8 mouse cellular contexts compared by ENCODE assay signal in the genomic region with DNA sequence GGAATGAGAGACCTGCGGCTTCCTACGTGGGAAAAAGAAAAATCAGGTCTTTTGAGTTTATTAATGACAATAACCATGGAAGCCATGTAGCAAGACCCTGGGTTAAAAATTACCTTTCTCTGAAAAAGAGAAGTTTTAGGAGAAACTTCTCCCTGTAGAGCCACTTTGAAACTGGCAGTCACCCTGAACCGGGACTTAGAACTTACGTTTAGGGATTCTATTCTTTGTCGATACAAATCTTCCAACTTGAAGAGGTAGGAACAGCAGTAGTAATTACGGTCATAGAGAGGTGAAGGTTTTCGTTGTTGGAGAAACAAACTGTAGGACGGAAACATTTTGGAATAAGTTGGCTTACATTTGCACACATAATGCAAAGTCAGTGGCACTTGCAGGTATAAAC. TPM values are rescaled to one million over a fixed set of nuclear protein-coding genes. Genes with fewer than 3 reads are reported as not detected.
DNase-seq lines count a peak whose midpoint lies in the region; ATAC-seq and TF ChIP-seq lines count a peak whose summit lies in the region.

No protein-coding gene starts in this region.

- peak overlapping the region; percentile 99 for H3K9ac ChIP-seq in heart, embryonic 11.5 days (ENCODE audit: low read depth, low read length)
- H3K9ac ChIP-seq in forebrain, embryonic 14.5 days (ENCODE audit: low read length) = peak overlapping the region; percentile 72
- peak overlapping the region; percentile 98 for H3K9ac ChIP-seq in liver, postnatal 0 days (replicated peaks)

- TF ChIP-seq EP300 in liver, postnatal 0 days (IDR thresholded peaks at IDR 0.05; ENCODE audit: low read depth) = no peak

- 6% methylated on average over 8 of the region's 8 CpGs for WGBS in heart, embryonic 11.5 days (ENCODE audit: insufficient replicate concordance)
- 7% methylated on average over 8 of the region's 8 CpGs for WGBS in forebrain, embryonic 14.5 days
- 4% methylated on average over 8 of the region's 8 CpGs for WGBS in liver, postnatal 0 days (ENCODE audit: insufficient replicate concordance)

- no peaks in the 10 kb centered on the region for H3K9me3 ChIP-seq in heart, embryonic 11.5 days (replicated peaks; ENCODE audit: control insufficient read depth, low read length)
- H3K9me3 ChIP-seq in E14TG2a.4 (ENCODE audit: low read length) = no peaks in the 10 kb centered on the region
- H3K9me3 ChIP-seq in forebrain, embryonic 14.5 days (replicated peaks; ENCODE audit: control insufficient read depth, low read length) = no peaks in the 10 kb centered on the region
- no peaks in the 10 kb centered on the region for H3K9me3 ChIP-seq in liver, postnatal 0 days (ENCODE audit: low read length)

- H3K27me3 ChIP-seq in heart, embryonic 11.5 days (ENCODE audit: control insufficient read depth, insufficient read depth, low read length) = no peaks in the 10 kb centered on the region
- H3K27me3 ChIP-seq in E14TG2a.4 (ENCODE audit: insufficient read depth, low read length) = no peaks in the 10 kb centered on the region
- H3K27me3 ChIP-seq in forebrain, embryonic 14.5 days (replicated peaks; ENCODE audit: control insufficient read depth, insufficient read depth, low read length) = no peaks in the 10 kb centered on the region
- H3K27me3 ChIP-seq in liver, postnatal 0 days (ENCODE audit: insufficient read depth, low read length) = no peaks in the 10 kb centered on the region

- H3K4me3 ChIP-seq in heart, embryonic 11.5 days (ENCODE audit: low read depth, low read length) = peak overlapping the region; percentile 89
- peak overlapping the region; percentile 98 for H3K4me3 ChIP-seq in E14TG2a.4 (replicated peaks; ENCODE audit: low read length)
- peak overlapping the region; percentile 78 for H3K4me3 ChIP-seq in forebrain, embryonic 14.5 days (ENCODE audit: low read depth, low read length)
- H3K4me3 ChIP-seq in liver, postnatal 0 days (ENCODE audit: low read depth, low read length) = peak overlapping the region; percentile 87

- intact Hi-C loops in left cerebral cortex, postnatal 10 days (cut with DNase I) = no loop called here

- H3K36me3 ChIP-seq in heart, embryonic 11.5 days (ENCODE audit: control insufficient read depth, insufficient read depth, low read length) = peaks cover 6% of the 10 kb centered on the region; the same call in 1 of the 2 replicates
- H3K36me3 ChIP-seq in E14TG2a.4 (ENCODE audit: insufficient read depth, low read length) = peaks cover 45% of the 10 kb centered on the region
- H3K36me3 ChIP-seq in forebrain, embryonic 14.5 days (ENCODE audit: control insufficient read depth, insufficient read depth, low read length) = peaks cover 35% of the 10 kb centered on the region
- H3K36me3 ChIP-seq in liver, postnatal 0 days (replicated peaks; ENCODE audit: insufficient read depth, low read length) = peaks cover 30% of the 10 kb centered on the region

- TF ChIP-seq CTCF in E14TG2a.4 (conservative IDR thresholded peaks at IDR 0.05; ENCODE audit: low read length) = no peak
- no peak for TF ChIP-seq CTCF in liver, postnatal 0 days (IDR thresholded peaks at IDR 0.05; ENCODE audit: low read depth)

- DNase-seq in heart, adult 8-10 months (ENCODE audit: low spot score) = no peak
- no peak for DNase-seq in forebrain, embryonic 14.5 days (ENCODE audit: low spot score)
- no peak for DNase-seq in liver, postnatal 0 days
- no peak for DNase-seq in layer of hippocampus, adult 9-11 months
- DNase-seq in left cerebral cortex, postnatal 10 days (ENCODE audit: extremely low spot score in 1 of 2, low spot score in 2 of 2) = no peak
- DNase-seq in gastrocnemius, adult 18-20 months (ENCODE audit: low spot score) = no peak

- peak overlapping the region; percentile 98 for H3K27ac ChIP-seq in heart, embryonic 11.5 days (ENCODE audit: low read depth, low read length)
- H3K27ac ChIP-seq in forebrain, embryonic 14.5 days (ENCODE audit: low read depth, low read length) = 0 out of 2 replicates have a peak overlapping the region, but pooled peaks have one; percentile 39
- peak overlapping the region; percentile 99 for H3K27ac ChIP-seq in liver, postnatal 0 days (ENCODE audit: low read depth)

- ATAC-seq in heart, embryonic 11.5 days (replicated peaks; ENCODE audit: insufficient number of reproducible peaks, low FRiP score, low TSS enrichment) = no peak
- no peak for ATAC-seq in forebrain, embryonic 14.5 days
- ATAC-seq in liver, postnatal 0 days = no peak

- peaks cover 17% of the 10 kb centered on the region for H3K4me1 ChIP-seq in heart, embryonic 11.5 days (ENCODE audit: control insufficient read depth, insufficient read depth, low read length)
- H3K4me1 ChIP-seq in E14TG2a.4 (replicated peaks; ENCODE audit: low read depth, low read length) = peaks cover 28% of the 10 kb centered on the region
- H3K4me1 ChIP-seq in forebrain, embryonic 14.5 days (ENCODE audit: control insufficient read depth, insufficient read depth, low read length) = peaks cover 17% of the 10 kb centered on the region
- H3K4me1 ChIP-seq in liver, postnatal 0 days (ENCODE audit: insufficient read depth) = peaks cover 14% of the 10 kb centered on the region

- peak overlapping the region; percentile 76 for H3K4me2 ChIP-seq in heart, embryonic 11.5 days
- peak overlapping the region; percentile 68 for H3K4me2 ChIP-seq in forebrain, embryonic 14.5 days (ENCODE audit: low read length)
- peak overlapping the region; percentile 82 for H3K4me2 ChIP-seq in liver, postnatal 0 days (ENCODE audit: low read depth, low read length)

RNA-seq across cellular contexts. Expression of a gene that starts 0.5 kb away (rescaled TPM):
- polyA plus RNA-seq in heart, embryonic 11.5 days (2014; fragmentation: Nextera tagmentation; extraction: Ambion mirVana) = 72.1 and 96.8 TPM in 2 replicates
- total RNA-seq in heart, adult 8-10 months (2022) = 10 to 100 TPM; 63.8 to 81.1 (median 74.3) TPM
- 121 and 140 TPM in 2 replicates for polyA plus RNA-seq in forebrain, embryonic 14.5 days (2014; fragmentation: Nextera tagmentation; extraction: Ambion mirVana)
- polyA plus RNA-seq in liver, postnatal 0 days (2015; fragmentation: Nextera tagmentation; extraction: Ambion mirVana) = 28.4 and 38.0 TPM in 2 replicates
- 100 to 1,000 TPM; 195 to 199 TPM for total RNA-seq in left cerebral cortex, postnatal 10 days (2021)
- 10 to 100 TPM; 62.6 to 72.6 TPM for total RNA-seq in gastrocnemius, adult 18-20 months (2021)

RNA-seq across cellular contexts. Expression of a gene that starts 1.2 kb away (rescaled TPM):
- polyA plus RNA-seq in heart, embryonic 11.5 days (2014; fragmentation: Nextera tagmentation; extraction: Ambion mirVana) = 56.7 and 60.8 TPM in 2 replicates
- 10 to 100 TPM; 12.9 to 15.3 (median 13.3) TPM for total RNA-seq in heart, adult 8-10 months (2022)
- 89.3 and 91.5 TPM in 2 replicates for polyA plus RNA-seq in forebrain, embryonic 14.5 days (2014; fragmentation: Nextera tagmentation; extraction: Ambion mirVana)
- polyA plus RNA-seq in liver, postnatal 0 days (2015; fragmentation: Nextera tagmentation; extraction: Ambion mirVana) = 50.9 and 53.3 TPM in 2 replicates
- total RNA-seq in left cerebral cortex, postnatal 10 days (2021) = 10 to 100 TPM; 23.6 to 25.1 TPM
- 10 to 100 TPM in 1 of 2 experiments, 1 to 10 TPM in 1; 7.8 to 10.6 TPM for total RNA-seq in gastrocnemius, adult 18-20 months (2021)

RNA-seq across cellular contexts. Expression of a gene that starts 11.4 kb away (rescaled TPM):
- polyA plus RNA-seq in heart, embryonic 11.5 days (2014; fragmentation: Nextera tagmentation; extraction: Ambion mirVana) = 0.15 and 0.36 TPM in 2 replicates
- total RNA-seq in heart, adult 8-10 months (2022) = not detected
- 0.14 and 0.15 TPM in 2 replicates for polyA plus RNA-seq in forebrain, embryonic 14.5 days (2014; fragmentation: Nextera tagmentation; extraction: Ambion mirVana)
- not detected in 2 replicates for polyA plus RNA-seq in liver, postnatal 0 days (2015; fragmentation: Nextera tagmentation; extraction: Ambion mirVana)
- under 1 TPM; 0.15 to 0.22 TPM for total RNA-seq in left cerebral cortex, postnatal 10 days (2021)
- total RNA-seq in gastrocnemius, adult 18-20 months (2021) = not detected

RNA-seq across cellular contexts. Expression of a gene that starts 24.7 kb away (rescaled TPM):
- not detected in 2 replicates for polyA plus RNA-seq in heart, embryonic 11.5 days (2014; fragmentation: Nextera tagmentation; extraction: Ambion mirVana)
- not detected for total RNA-seq in heart, adult 8-10 months (2022)
- polyA plus RNA-seq in forebrain, embryonic 14.5 days (2014; fragmentation: Nextera tagmentation; extraction: Ambion mirVana) = not detected in 2 replicates
- polyA plus RNA-seq in liver, postnatal 0 days (2015; fragmentation: Nextera tagmentation; extraction: Ambion mirVana) = 13.7 and 15.0 TPM in 2 replicates
- total RNA-seq in left cerebral cortex, postnatal 10 days (2021) = not detected
- not detected for total RNA-seq in gastrocnemius, adult 18-20 months (2021)

RNA-seq across cellular contexts. Expression of a gene that starts 46.1 kb away (rescaled TPM):
- 2.9 and 3.1 TPM in 2 replicates for polyA plus RNA-seq in heart, embryonic 11.5 days (2014; fragmentation: Nextera tagmentation; extraction: Ambion mirVana)
- total RNA-seq in heart, adult 8-10 months (2022) = under 1 TPM; 0.08 to 0.57 (median 0.12) TPM
- polyA plus RNA-seq in forebrain, embryonic 14.5 days (2014; fragmentation: Nextera tagmentation; extraction: Ambion mirVana) = 4.8 and 5.7 TPM in 2 replicates
- 0.09 and 0.11 TPM in 2 replicates for polyA plus RNA-seq in liver, postnatal 0 days (2015; fragmentation: Nextera tagmentation; extraction: Ambion mirVana)
- 10 to 100 TPM; 11.8 to 15.4 TPM for total RNA-seq in left cerebral cortex, postnatal 10 days (2021)
- total RNA-seq in gastrocnemius, adult 18-20 months (2021) = under 1 TPM; 0.07 to 0.11 TPM

Comparison
In these comparisons a context has a peak if more than half of its experiments do, and no peak if none do; other contexts are left out.
1. H3K27ac ChIP-seq: peak in every context shown above with its lines; median percentile 99 in liver, postnatal 0 days; 98 in heart, embryonic 11.5 days; 39 in forebrain, embryonic 14.5 days.